Mouse (Mus musculus) thymus, adult 2 months (tissue): ENCODE data around the gene Ifit1. TPM values are rescaled to one million over a fixed set of nuclear protein-coding genes. Genes with fewer than 3 reads are reported as not detected.
"Not testable (repeated sequence)": the region's sequence is repeated elsewhere in the genome, so short reads cannot be mapped to it uniquely, and the experiment has no call there.

Experiments
- DNase-seq: peaks from one replicate; pipeline ENCODE4 v3.0.0; 2021
- H3K27ac ChIP-seq: fragments of 200-500 bp; 2 replicates; pipeline ENCODE4 v1.5.1; 2012; ENCODE audit warnings: low read length, control low read depth; ENCODE audit not compliant: control insufficient read depth, insufficient read depth
- H3K27me3 ChIP-seq: fragments of 200-500 bp; 2 replicates; pipeline ENCODE4 v1.6.1; 2012; ENCODE audit warnings: mild to moderate bottlenecking, low read length, moderate library complexity, mixed read lengths; ENCODE audit not compliant: control insufficient read depth, insufficient read depth
- H3K36me3 ChIP-seq: fragments of 200-500 bp; 2 replicates; pipeline ENCODE4 v1.6.1; 2012; ENCODE audit warnings: mild to moderate bottlenecking, low read length, moderate library complexity; ENCODE audit not compliant: control insufficient read depth, insufficient read depth
- H3K4me1 ChIP-seq: fragments of 200-500 bp; replicated peaks from 2 replicates; pipeline ENCODE4 v1.6.1; 2012; ENCODE audit warnings: low read length; ENCODE audit not compliant: control insufficient read depth, insufficient read depth
- H3K4me3 ChIP-seq: fragments of 200-500 bp; 2 replicates; pipeline ENCODE4 v1.5.1; 2012; ENCODE audit warnings: mild to moderate bottlenecking, low read length, control low read depth, moderate library complexity; ENCODE audit not compliant: control insufficient read depth, insufficient read depth
- CTCF ChIP-seq: fragments of 200-500 bp; IDR thresholded peaks from 2 replicates; pipeline ENCODE4 v1.5.1; 2012; ENCODE audit warnings: mild to moderate bottlenecking, control low read depth, low read length, moderate library complexity, borderline replicate concordance; ENCODE audit not compliant: control insufficient read depth, poor library complexity, insufficient read depth; ENCODE audit errors: extremely low read depth
- POLR2A ChIP-seq: fragments of 200-500 bp; IDR thresholded peaks from 2 replicates; pipeline ENCODE4 v1.6.1; 2012; ENCODE audit warnings: mild to moderate bottlenecking, low read length, control low read depth, moderate library complexity; ENCODE audit not compliant: control insufficient read depth, poor library complexity, insufficient read depth; ENCODE audit errors: extremely low read depth
- WGBS: fragments of 180-500 bp; shearing (Covaris S2); methylation state at CpG from one replicate; pipeline ENCODE4 v1.1.7; 2018; 5-methylcytosine and 5-hydroxymethylcytosine counted together
- polyA plus RNA-seq: library from polyadenylated mRNA; depleted of rRNA; stranded (reverse); fragments of >200 nt; gene quantifications from 2 replicates; pipeline ENCODE4 v1.2.3, GENCODE M21; 2012

The Ifit1 gene
- polyA plus RNA-seq, 1 experiment = 13.2 TPM

- Histone ChIP-seq H3K4me3 (no peak overlapping the region), H3K27ac (no peak overlapping the region), H3K4me1 (peaks cover 3% of the 10 kb centered on the region), H3K36me3 (no peaks in the 10 kb centered on the region), H3K27me3 (no peaks in the 10 kb centered on the region)
- TF ChIP-seq POLR2A (no peak), CTCF (no peak)
- DNase-seq = no peak
- WGBS = 97% methylated on average over 3 of the region's 3 CpGs
Observed at GRCm38 (mm10) chr19:34605472-34605871, 35.2 kb upstream of the Ifit1 start.

GRCm38 (mm10) chr19:34607237-34608051 is 33.2 kb upstream of the Ifit1 start, which contains the start of gene Ifit3b:
TSS of gene Ifit3b (plus strand) at chr19:34607970.
- peak within 1 kb of the TSS; percentile 81 for H3K27ac ChIP-seq
- H3K4me1 ChIP-seq, H3K27me3 ChIP-seq, H3K4me3 ChIP-seq, H3K36me3 ChIP-seq, DNase-seq: not testable (repeated sequence)
- 27% methylated on average over 4 of the region's 4 CpGs for WGBS

- not testable (repeated sequence) for H3K4me1 ChIP-seq, H3K27me3 ChIP-seq, H3K4me3 ChIP-seq, H3K27ac ChIP-seq, DNase-seq, H3K36me3 ChIP-seq
- 84% methylated on average over 3 of the region's 3 CpGs for WGBS
Observed at GRCm38 (mm10) chr19:34610118-34610517, 30.6 kb upstream of the Ifit1 start.

- 79% methylated on average over 6 of the region's 11 CpGs for WGBS
Observed at GRCm38 (mm10) chr19:34612243-34613001, 28.2 kb upstream of the Ifit1 start.

GRCm38 (mm10) chr19:34620871-34621270 is 19.8 kb upstream of the Ifit1 start:
- 94% methylated on average over 5 of the region's 5 CpGs for WGBS

More at GRCm38 (mm10) chr19:34612243-34613001, 28.2 kb upstream of the Ifit1 start:
- not testable (repeated sequence) for H3K27me3 ChIP-seq, DNase-seq, H3K27ac ChIP-seq, H3K36me3 ChIP-seq, H3K4me3 ChIP-seq, H3K4me1 ChIP-seq

GRCm38 (mm10) chr19:34623781-34624180 is 16.9 kb upstream of the Ifit1 start:
- Histone ChIP-seq H3K4me1 (peaks cover 20% of the 10 kb centered on the region), H3K27ac (peak overlapping the region; percentile 58), H3K36me3 (no peaks in the 10 kb centered on the region), H3K4me3 (no peak overlapping the region), H3K27me3 (no peaks in the 10 kb centered on the region)
- WGBS = 98% methylated on average over 6 of the region's 6 CpGs
- no peak for TF ChIP-seq POLR2A
- DNase-seq = no peak

More at GRCm38 (mm10) chr19:34620871-34621270, 19.8 kb upstream of the Ifit1 start:
- H3K4me3 ChIP-seq = no peak overlapping the region
- TF ChIP-seq CTCF (no peak), POLR2A (no peak)
- no peak overlapping the region for H3K27ac ChIP-seq
- no peak for DNase-seq
- H3K36me3 ChIP-seq = no peaks in the 10 kb centered on the region
- peaks cover 20% of the 10 kb centered on the region for H3K4me1 ChIP-seq
- no peaks in the 10 kb centered on the region for H3K27me3 ChIP-seq

DNA sequence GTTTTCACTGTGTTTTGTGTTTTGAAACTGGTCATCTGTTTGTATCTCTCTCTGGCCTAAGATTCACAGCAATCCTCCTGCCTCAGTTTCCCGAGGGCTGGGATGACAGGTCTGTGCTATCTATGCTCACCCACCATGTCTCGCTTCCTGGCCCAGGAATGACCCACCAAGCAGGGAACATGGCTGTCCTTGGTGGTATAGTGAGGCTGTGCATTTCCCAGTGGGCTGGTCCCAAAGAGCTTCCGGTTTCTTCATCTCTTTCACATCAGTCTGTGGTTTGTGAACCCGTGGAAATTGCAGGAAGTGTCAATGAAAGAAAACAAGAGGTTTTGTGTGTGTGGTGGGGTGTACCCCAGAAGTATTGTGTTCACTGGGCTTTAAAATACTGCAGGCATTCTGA is 16.0 kb upstream of the Ifit1 start:
- Histone ChIP-seq H3K36me3 (no peaks in the 10 kb centered on the region), H3K27ac (no peak overlapping the region), H3K4me3 (no peak overlapping the region), H3K4me1 (peaks cover 20% of the 10 kb centered on the region), H3K27me3 (no peaks in the 10 kb centered on the region)
- TF ChIP-seq POLR2A (no peak), CTCF (no peak)
- DNase-seq = no peak
- WGBS = 54% methylated on average over 4 of the region's 4 CpGs
